Mouse (Mus musculus): ENCODE measurements around the gene Ccdc62.

DNA sequence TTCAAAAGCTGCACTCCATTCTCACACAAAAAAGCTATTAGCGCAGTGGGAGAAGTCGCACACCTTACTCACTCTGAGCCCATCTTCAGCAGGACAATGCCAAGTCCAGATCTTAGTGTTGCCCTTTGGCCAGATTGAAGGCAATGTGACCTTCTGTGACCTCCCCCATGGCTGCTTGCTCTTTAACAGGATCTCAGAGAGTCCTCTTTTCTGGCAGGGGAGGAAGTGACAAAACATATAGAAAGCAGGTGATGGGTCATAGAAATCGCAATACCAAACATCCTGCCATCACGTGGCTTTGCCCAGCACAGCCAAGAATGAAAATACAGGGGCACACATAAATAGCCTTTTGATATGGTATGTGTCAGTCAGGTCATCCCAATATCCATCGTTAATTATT is 39.5 kb upstream of the Ccdc62 start:
- TF ChIP-seq POLR2A (IDR thresholded peaks at IDR 0.05; ENCODE audit: borderline replicate concordance, low read depth, low read length) (no peak), CTCF (IDR thresholded peaks at IDR 0.05; ENCODE audit: low read depth, low read length) (no peak)
